Mouse (Mus musculus): Measurements from ENCODE around the gene Hebp1.

Hebp1 gene

DNA sequence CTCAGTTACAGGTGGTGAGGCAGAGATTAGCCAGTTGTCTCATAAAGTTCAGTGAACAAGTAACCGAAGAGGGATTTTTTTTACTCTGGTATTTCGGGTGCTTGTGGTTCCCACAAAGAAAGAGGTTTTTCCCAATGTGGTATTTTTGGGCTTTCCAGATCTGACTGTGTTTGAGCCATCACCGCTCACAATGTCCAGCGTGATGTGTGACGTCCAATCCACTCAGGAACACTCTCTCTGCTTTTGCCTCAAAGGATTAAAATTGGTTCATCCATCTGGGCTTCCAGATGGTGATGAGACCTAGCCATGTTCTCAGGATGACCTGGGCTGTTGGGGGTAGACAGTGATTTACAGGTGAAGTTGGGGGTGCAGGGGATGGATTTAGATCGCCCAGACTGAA is 90.8 kb downstream of the Hebp1 start:
- DNase-seq = no peak

DNA sequence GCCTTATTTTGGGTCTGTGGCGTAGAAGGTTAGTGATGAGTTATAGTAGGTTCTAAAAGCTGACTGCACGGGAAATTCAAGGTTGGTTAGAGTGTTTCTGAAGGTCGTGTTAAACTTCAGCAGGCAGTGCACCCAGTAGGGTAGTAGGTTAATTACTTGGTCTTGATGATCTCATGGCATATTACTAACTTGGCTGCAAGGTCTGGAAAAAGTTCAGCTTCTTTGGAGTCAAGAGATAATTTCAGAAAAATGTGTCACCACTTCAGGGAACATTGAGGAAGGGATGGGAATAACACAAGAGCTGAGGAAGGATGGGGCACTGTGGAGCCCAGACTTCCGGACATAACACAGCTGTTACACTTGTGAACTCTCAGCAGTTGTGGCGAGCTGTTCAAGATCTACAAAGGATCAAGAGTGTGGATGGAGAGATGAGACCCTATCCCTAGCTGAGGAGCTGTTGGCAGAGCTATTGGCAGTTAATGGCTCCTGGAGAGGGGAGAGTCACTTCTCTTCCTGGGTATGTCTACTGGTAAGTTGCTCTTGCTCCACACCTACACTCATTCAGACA is 95.0 kb downstream of the Hebp1 start:
- DNase-seq = no peak

DNA sequence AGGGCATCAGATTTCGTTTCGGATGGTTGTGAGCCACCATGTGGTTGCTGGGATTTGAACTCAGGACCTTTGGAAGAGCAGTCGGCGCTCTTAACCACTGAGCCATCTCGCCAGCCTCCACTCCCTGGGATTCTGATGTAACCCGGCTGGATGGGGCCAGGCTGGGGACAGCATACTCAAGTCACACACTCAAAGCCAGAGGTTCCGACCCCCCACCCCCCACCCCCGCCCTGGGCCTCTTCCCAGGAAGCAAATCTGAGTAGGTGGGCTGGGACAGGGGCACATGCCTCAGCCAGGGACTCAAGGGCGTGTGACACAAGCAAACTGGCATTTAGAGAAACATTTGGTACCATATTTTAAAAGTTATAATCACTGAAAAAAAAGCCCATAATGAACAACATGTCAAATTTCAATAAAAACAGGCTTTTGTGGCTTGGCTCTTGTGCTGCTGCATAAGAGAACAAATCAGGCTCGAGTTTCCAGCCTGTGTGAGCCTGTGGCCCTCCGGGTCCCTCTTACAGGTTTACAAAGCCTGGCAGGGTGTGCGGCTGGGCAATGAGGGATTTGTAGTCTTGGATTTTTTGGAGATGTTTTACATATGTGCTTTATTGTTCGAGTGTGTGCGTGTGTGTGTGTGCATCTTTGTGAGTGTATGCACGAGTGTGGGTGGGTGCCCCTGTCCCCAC is 96.9 kb downstream of the Hebp1 start:
- no peak for DNase-seq

DNA sequence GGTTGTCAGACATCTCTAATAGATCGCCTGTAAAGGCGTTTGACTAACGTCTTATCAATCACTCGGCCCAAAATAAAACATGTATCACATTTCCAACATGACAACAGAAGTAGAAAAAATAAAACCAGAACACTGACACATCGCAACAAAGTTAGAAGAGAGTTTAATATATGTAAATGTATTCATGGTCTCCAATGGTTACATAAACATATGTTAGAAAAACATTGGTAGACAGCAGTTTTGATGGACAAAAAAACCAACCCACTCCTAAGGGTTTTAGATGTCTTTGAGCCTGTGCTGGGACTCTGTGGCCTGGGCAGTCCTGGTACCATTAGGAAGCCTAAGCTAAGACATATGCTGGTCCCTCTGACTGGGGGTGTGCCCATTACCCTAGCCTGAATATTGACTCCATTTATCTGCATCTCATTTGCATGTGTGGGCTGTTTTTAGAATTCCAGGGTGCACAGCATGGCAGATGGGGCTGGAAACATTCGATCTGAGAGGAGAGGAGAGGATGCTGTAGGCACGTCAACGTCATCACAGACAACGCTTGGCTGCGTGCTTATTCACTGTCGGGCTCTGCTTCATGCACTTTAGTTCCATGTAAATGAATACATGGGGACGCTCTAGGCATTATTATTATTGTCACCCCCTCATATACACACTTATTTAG is 104.9 kb downstream of the Hebp1 start:
- no peak for DNase-seq

DNA sequence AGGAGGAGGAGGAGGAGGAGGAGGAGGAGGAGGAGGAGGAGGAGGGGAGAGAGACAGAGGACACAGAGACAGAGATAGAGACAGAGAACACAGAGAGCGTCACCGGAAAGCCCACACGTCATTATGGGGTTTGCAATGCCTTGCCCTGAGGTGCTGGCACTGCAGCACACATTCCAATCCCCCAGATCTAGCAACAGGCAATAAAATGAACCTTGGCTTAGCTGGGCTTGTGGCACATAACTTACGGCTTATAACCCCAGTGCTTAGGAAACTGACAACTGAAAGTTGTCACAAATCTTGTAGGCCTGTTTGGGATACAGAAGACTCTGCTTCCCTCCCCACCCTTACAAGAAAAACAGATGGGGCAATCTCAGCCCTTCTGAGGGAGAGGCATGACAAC is 107.2 kb downstream of the Hebp1 start:
- DNase-seq = no peak

DNA sequence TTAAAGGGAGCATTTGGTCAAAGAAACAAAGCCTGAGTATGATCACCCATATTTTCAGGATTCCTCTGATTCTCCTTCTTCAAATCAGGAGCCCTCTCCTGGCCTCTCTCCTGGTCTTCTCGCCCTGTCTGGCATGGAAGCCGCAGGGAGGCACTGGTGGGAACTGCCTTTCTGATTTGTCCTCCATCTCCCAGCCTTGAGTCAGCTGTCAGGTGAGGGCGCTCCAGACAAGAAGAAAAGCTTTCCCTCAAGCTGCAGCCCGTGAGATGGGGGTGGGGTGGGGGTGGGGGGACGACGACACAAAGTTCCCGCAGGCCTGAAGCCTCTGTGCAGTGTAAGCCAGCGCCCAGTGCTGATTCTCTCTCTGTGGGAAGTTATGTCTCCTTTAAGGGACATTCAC is 108.0 kb downstream of the Hebp1 start:
- no peak for DNase-seq

DNA sequence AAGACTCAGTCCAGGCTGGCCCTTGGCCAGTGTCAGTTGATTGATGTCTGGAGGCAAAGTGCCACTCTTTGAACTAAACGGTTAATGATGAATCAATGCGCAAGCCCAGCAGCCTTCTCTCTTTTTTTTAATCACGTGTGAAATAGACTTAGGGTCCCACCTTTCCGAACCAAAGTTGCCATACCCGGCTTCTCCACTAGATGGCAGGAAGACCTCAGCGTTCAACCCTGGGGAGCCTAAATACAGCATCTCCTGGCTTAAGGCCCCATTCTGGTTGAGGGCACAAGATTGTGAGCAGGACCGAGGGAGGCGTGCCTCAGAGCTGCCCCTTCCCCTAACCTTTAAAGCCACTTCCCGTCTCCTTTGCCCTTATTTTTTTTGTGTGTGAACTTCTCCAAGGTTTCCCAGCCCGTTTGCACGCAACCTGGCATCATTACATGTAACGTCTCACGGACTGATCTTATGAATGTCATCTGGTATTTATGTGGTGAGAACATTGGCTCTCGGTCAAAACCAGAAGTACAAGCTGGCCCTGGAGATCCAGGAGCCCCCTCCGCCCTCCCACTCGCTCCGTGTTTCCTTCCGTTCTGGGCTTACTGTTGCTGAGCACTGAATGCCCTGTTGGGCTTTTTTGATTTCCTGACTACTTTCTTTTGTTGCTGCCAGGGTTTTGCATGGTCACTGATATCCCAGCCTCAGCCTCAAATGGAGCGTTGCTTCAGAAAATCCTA is 109.9 kb downstream of the Hebp1 start:
- peak; percentile 79 for DNase-seq
